Mouse (Mus musculus) thymus, postnatal 4 days (tissue): ENCODE measurements around the gene Slain2.
A peak's percentile ranks its signal among the peaks of the same experiment; 100 is the strongest.

ENCODE experiments used
- DNase-seq: peaks from one replicate; pipeline ENCODE4 v3.0.0; 2021

The Slain2 gene

DNA sequence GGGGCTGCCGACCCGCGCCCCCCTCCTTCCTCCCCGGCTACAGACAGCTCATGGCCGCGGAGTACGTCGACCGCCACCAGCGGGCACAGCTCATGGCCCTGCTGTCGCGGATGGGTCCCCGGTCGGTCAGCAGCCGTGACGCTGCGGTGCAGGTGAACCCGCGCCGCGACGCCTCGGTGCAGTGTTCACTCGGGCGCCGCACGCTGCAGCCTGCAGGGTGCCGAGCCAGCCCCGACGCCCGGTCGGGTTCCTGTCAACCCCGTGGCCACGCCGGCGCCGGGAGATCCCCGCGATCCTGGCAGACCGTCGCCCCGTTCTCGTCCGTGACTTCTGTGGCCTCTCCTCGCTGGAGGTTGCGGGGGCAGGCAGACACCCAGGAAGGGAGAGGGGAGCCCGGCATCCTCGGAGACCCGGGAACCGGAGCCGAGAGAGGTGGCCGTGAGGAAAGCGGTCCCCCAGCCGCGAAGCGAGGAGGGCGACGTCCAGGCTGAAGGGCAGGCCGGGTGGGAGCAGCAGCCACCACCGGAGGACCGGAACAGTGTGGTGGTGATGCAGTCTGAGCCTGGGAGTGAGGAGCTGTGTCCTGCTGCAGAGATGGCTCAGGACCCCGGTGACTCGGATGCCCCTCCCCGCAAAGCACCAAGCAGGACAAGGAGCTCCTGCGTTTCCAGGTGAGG lies 99.6 kb downstream of the Slain2 start:
- peak; percentile 18 for DNase-seq

DNA sequence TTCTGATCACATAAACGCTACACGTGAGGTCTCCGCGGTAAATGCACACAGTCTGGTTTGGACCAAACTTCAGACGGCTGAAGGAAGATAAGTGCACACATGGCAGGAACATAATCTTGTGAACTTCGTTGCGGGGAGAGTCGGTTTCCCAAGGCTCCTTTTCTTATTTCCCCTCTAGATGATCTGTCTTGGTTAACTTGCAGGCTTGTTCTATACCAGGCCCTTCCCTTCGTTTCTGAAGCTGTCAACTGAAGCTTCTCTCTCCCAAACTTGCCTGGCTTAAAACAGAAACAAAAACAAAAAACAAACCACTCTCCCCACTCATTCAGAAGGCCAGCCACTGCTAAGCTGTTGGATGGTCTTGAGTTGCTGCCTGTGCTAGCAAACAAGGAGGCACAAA lies 100.6 kb downstream of the Slain2 start:
- DNase-seq: no peak

DNA sequence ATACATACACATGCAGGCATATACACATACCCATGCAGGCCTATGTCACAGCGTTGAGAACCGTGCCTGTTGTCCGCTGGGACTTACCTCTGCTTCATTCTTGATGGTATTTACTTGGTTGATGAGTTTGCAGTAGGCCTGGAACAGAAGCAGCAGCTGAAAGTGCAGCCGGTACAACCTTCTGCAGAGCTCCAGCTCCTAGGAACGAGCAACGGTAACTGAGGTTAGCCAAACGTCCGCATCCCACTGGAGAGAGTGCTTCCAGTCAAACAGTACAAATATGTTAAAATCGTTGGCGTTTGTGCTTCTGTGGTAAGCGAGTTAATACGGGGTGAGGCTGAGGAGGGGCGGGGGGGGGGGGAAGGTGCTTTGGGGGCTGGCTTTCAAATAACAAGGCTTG lies 109.7 kb downstream of the Slain2 start:
- DNase-seq: no peak
